Mouse (Mus musculus): ENCODE results near the gene Zdhhc8. TPM values are rescaled to one million over a fixed set of nuclear protein-coding genes. Genes with fewer than 3 reads are reported as not detected.
A peak's percentile ranks its signal among the peaks of the same experiment; 100 is the strongest.

The Zdhhc8 gene
- polyA plus RNA-seq, 1 experiment from 2014 or later = 21.2 TPM

- Histone ChIP-seq H3K36me3 (peaks cover 64% of the 10 kb centered on the region), H3K27me3 (ENCODE audit: insufficient read depth, poor library complexity, severe bottlenecking) (no peaks in the 10 kb centered on the region), H3K4me3 (peak overlapping the region; percentile 95), H3K27ac (peak overlapping the region; percentile 97), H3K9me3 (no peaks in the 10 kb centered on the region), H3K4me1 (peaks cover 31% of the 10 kb centered on the region)
- WGBS = under 1% methylated on average over 31 of the region's 33 CpGs
- no peak for DNase-seq (ENCODE audit: low spot score)
These were observed 12.8 kb upstream of the Zdhhc8 start for GRCm38 (mm10) chr16:18247521-18248399.

- DNase-seq (ENCODE audit: low spot score) = no peak
- Histone ChIP-seq H3K4me1 (peaks cover 2% of the 10 kb centered on the region; the same call in 1 of the 2 replicates), H3K9me3 (no peaks in the 10 kb centered on the region), H3K27ac (no peak overlapping the region), H3K4me3 (no peak overlapping the region), H3K27me3 (ENCODE audit: insufficient read depth, poor library complexity, severe bottlenecking) (no peaks in the 10 kb centered on the region), H3K36me3 (peaks cover 89% of the 10 kb centered on the region)
- 91% methylated on average over 10 of the region's 10 CpGs for WGBS
These were observed 6.6 kb upstream of the Zdhhc8 start for GRCm38 (mm10) chr16:18241581-18241980.

GRCm38 (mm10) chr16:18236676-18237501, 2.0 kb upstream of the Zdhhc8 start:
- WGBS = 76% methylated on average over 7 of the region's 7 CpGs
- no peak for DNase-seq (ENCODE audit: low spot score)
- Histone ChIP-seq H3K4me3 (peak overlapping the region; percentile 93; the same call in 1 of the 2 replicates), H3K36me3 (peaks cover 44% of the 10 kb centered on the region), H3K4me1 (peaks cover 29% of the 10 kb centered on the region), H3K27me3 (ENCODE audit: insufficient read depth, poor library complexity, severe bottlenecking) (no peaks in the 10 kb centered on the region), H3K27ac (no peak overlapping the region), H3K9me3 (no peaks in the 10 kb centered on the region)

GRCm38 (mm10) chr16:18235389-18236065, 591 bp upstream of the Zdhhc8 start:
- Histone ChIP-seq H3K4me3 (peak overlapping the region; percentile 93), H3K36me3 (peaks cover 30% of the 10 kb centered on the region), H3K4me1 (peaks cover 42% of the 10 kb centered on the region), H3K27ac (peak overlapping the region; percentile 93), H3K27me3 (ENCODE audit: insufficient read depth, poor library complexity, severe bottlenecking) (no peaks in the 10 kb centered on the region), H3K9me3 (no peaks in the 10 kb centered on the region)
- 3% methylated on average over 19 of the region's 19 CpGs for WGBS
- DNase-seq (ENCODE audit: low spot score) = peak; percentile 87

GRCm38 (mm10) chr16:18233919-18234670, 841 bp downstream of the Zdhhc8 start:
- H3K4me1 ChIP-seq = peaks cover 57% of the 10 kb centered on the region
- no peak for DNase-seq (ENCODE audit: low spot score)
- peak overlapping the region; percentile 93 for H3K27ac ChIP-seq
- H3K36me3 ChIP-seq = peaks cover 16% of the 10 kb centered on the region
- H3K4me3 ChIP-seq = peak overlapping the region; percentile 93
- 20% methylated on average over 13 of the region's 13 CpGs for WGBS
- H3K9me3 ChIP-seq = no peaks in the 10 kb centered on the region
- no peaks in the 10 kb centered on the region for H3K27me3 ChIP-seq (ENCODE audit: insufficient read depth, poor library complexity, severe bottlenecking)

- no peak for DNase-seq (ENCODE audit: low spot score)
- Histone ChIP-seq H3K27ac (no peak overlapping the region), H3K27me3 (ENCODE audit: insufficient read depth, poor library complexity, severe bottlenecking) (no peaks in the 10 kb centered on the region), H3K4me1 (peaks cover 63% of the 10 kb centered on the region), H3K9me3 (no peaks in the 10 kb centered on the region), H3K36me3 (peaks cover 17% of the 10 kb centered on the region), H3K4me3 (0 out of 2 replicates have a peak overlapping the region, but pooled peaks have one; percentile 93)
- 60% methylated on average over 1 of the region's 1 CpGs for WGBS
These were observed 1.5 kb downstream of the Zdhhc8 start for GRCm38 (mm10) chr16:18233451-18233850.

- Histone ChIP-seq H3K27ac (peak overlapping the region; percentile 88; the same call in 1 of the 2 replicates), H3K4me3 (no peak overlapping the region), H3K4me1 (peaks cover 79% of the 10 kb centered on the region), H3K9me3 (no peaks in the 10 kb centered on the region), H3K36me3 (peaks cover 28% of the 10 kb centered on the region), H3K27me3 (ENCODE audit: insufficient read depth, poor library complexity, severe bottlenecking) (no peaks in the 10 kb centered on the region)
- no peak for DNase-seq (ENCODE audit: low spot score)
- 85% methylated on average over 4 of the region's 4 CpGs for WGBS
These were observed 3.5 kb downstream of the Zdhhc8 start for GRCm38 (mm10) chr16:18231451-18231850.

GRCm38 (mm10) chr16:18231047-18231446, 3.9 kb downstream of the Zdhhc8 start:
- no peak for DNase-seq (ENCODE audit: low spot score)
- H3K27ac ChIP-seq = peak overlapping the region; percentile 88
- WGBS = 87% methylated on average over 3 of the region's 3 CpGs
- H3K27me3 ChIP-seq (ENCODE audit: insufficient read depth, poor library complexity, severe bottlenecking) = no peaks in the 10 kb centered on the region
- H3K4me3 ChIP-seq = no peak overlapping the region
- H3K4me1 ChIP-seq = peaks cover 79% of the 10 kb centered on the region
- no peaks in the 10 kb centered on the region for H3K9me3 ChIP-seq
- H3K36me3 ChIP-seq = peaks cover 32% of the 10 kb centered on the region

GRCm38 (mm10) chr16:18230617-18231016, 4.3 kb downstream of the Zdhhc8 start:
- peaks cover 37% of the 10 kb centered on the region for H3K36me3 ChIP-seq
- 82% methylated on average over 6 of the region's 6 CpGs for WGBS
- peaks cover 77% of the 10 kb centered on the region for H3K4me1 ChIP-seq
- H3K27ac ChIP-seq = peak overlapping the region; percentile 88
- H3K27me3 ChIP-seq (ENCODE audit: insufficient read depth, poor library complexity, severe bottlenecking) = no peaks in the 10 kb centered on the region
- H3K4me3 ChIP-seq = peak overlapping the region; percentile 38; the same call in 1 of the 2 replicates
- no peaks in the 10 kb centered on the region for H3K9me3 ChIP-seq
- DNase-seq (ENCODE audit: low spot score) = no peak

- no peak for DNase-seq (ENCODE audit: low spot score)
- Histone ChIP-seq H3K9me3 (no peaks in the 10 kb centered on the region), H3K4me3 (peak overlapping the region; percentile 38), H3K27ac (peak overlapping the region; percentile 88), H3K4me1 (peaks cover 75% of the 10 kb centered on the region), H3K36me3 (peaks cover 47% of the 10 kb centered on the region), H3K27me3 (ENCODE audit: insufficient read depth, poor library complexity, severe bottlenecking) (no peaks in the 10 kb centered on the region)
- 35% methylated on average over 11 of the region's 11 CpGs for WGBS
These were observed 5.3 kb downstream of the Zdhhc8 start for GRCm38 (mm10) chr16:18229622-18230021.

- Histone ChIP-seq H3K4me3 (peak overlapping the region; percentile 38; the same call in 1 of the 2 replicates), H3K9me3 (no peaks in the 10 kb centered on the region), H3K4me1 (peaks cover 70% of the 10 kb centered on the region), H3K36me3 (peaks cover 54% of the 10 kb centered on the region), H3K27ac (peak overlapping the region; percentile 88), H3K27me3 (ENCODE audit: insufficient read depth, poor library complexity, severe bottlenecking) (no peaks in the 10 kb centered on the region)
- no peak for DNase-seq (ENCODE audit: low spot score)
- 87% methylated on average over 4 of the region's 4 CpGs for WGBS
These were observed 6.1 kb downstream of the Zdhhc8 start for GRCm38 (mm10) chr16:18228856-18229255.

- Histone ChIP-seq H3K27ac (no peak overlapping the region), H3K4me1 (peaks cover 61% of the 10 kb centered on the region), H3K9me3 (no peaks in the 10 kb centered on the region), H3K27me3 (ENCODE audit: insufficient read depth, poor library complexity, severe bottlenecking) (no peaks in the 10 kb centered on the region), H3K36me3 (peaks cover 61% of the 10 kb centered on the region), H3K4me3 (no peak overlapping the region)
- 90% methylated on average over 20 of the region's 20 CpGs for WGBS
- no peak for DNase-seq (ENCODE audit: low spot score)
These were observed 7.0 kb downstream of the Zdhhc8 start for GRCm38 (mm10) chr16:18227897-18228422.

All from heart, embryonic 10.5 days (tissue).